Mouse (Mus musculus) layer of hippocampus, postnatal 25 days (tissue): Measurements from ENCODE around the gene Gm15128. TPM values are rescaled to one million over a fixed set of nuclear protein-coding genes. Genes with fewer than 3 reads are reported as not detected.
"Not testable (repeated sequence)": the region's sequence is repeated elsewhere in the genome, so short reads cannot be mapped to it uniquely, and the experiment has no call there.

ENCODE experiments used
- DNase-seq, 2 experiments: peaks; one replicate each; pipeline ENCODE4 v3.0.0; 2022; ENCODE audit warnings: mixed read lengths in 2 of 2, low spot score in 1 of 2; ENCODE audit errors: extremely low spot score in 1 of 2
- total RNA-seq, 2 experiments: library from RNA; stranded (reverse); gene quantifications; 2 replicates each; pipeline ENCODE4 v1.2.3; 2021

Gm15128 gene
- not detected for total RNA-seq

GRCm38 (mm10) chrX:147765691-147766090 is at the start of gene Gm15128:
Gene Gm15128 (plus strand): TSS chrX:147765991.
- not testable (repeated sequence) for DNase-seq

Other genes with a start within 250 kb of the Gm15128 start
- gene Lrch2, start 211.9 kb upstream of the Gm15128 start, total RNA-seq: 10 to 100 TPM; 23.9 to 30.4 TPM
- gene Gm15080, start 227.0 kb downstream of the Gm15128 start, total RNA-seq: not detected